Mouse (Mus musculus) cerebellum, adult 11-12 months (tissue): ENCODE results near the gene Rabgap1.

Experiments used
- DNase-seq: peaks from one replicate; pipeline ENCODE4 v3.0.0; 2022

Gene Rabgap1

GRCm38 (mm10) chr2:37516030-37516710 is 73.1 kb downstream of the Rabgap1 start, which contains the start of gene Gpr21:
Gene Gpr21 (plus strand): TSS chr2:37516332.
- peak; percentile 4 for DNase-seq

GRCm38 (mm10) chr2:37516922-37517462 is 73.9 kb downstream of the Rabgap1 start:
- DNase-seq = peak; percentile 75

GRCm38 (mm10) chr2:37518561-37519285 is 75.6 kb downstream of the Rabgap1 start:
- no peak for DNase-seq

DNA sequence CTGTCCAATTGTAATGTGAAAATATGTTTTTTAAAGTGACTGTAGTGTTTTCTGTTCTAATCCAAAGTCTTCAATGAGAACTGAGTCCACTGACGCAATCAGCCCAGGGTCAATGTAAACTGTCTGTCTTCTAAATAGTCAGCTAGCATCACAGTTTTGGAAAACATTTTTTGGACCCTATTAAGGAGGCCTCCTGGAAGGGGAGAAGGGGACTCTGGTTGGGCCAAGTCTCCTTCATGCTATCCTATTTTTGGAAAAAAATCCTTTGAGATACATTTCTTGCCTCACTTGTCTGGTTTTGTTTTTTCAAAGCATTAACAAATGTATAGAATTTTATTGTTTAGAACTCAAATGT is 76.2 kb downstream of the Rabgap1 start:
- no peak for DNase-seq

DNA sequence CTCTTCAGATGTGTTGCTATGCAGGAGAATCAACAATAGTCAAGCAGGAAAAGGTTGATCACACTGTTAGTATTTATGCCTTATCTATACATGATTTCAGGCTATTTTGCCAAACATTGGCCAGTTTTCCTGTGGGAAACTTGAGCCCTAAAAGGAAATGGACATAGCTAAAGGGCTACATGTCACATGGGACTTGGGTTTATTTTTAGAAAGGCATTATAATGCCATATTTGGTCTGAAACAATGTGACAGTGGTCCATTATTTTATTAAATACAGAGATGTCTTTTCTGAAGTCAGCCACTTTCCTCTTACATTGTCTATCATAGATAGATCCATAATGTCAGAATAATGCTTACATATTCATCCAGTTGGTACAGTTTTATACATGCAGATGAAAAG is 84.5 kb downstream of the Rabgap1 start:
- no peak for DNase-seq

DNA sequence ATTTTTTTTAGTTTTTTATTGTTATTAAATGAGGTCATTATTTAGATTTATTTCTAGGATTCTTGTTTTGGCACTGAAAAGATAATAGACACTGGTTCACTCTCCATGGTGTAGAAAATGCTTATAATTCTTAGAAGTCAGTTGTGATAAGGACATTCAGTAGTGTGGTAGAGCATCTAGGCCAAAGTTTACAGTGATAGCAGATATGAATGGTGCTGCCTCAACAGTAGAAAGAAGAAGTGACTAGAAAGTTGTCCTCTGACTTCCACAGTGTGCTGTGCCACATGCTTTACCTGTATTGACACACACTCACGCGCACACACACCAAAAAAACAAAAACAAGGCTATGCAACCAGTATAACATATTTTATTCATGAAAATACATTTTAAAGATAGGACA is 86.3 kb downstream of the Rabgap1 start:
- no peak for DNase-seq

GRCm38 (mm10) chr2:37530766-37531165 is 87.7 kb downstream of the Rabgap1 start:
- DNase-seq = no peak

DNA sequence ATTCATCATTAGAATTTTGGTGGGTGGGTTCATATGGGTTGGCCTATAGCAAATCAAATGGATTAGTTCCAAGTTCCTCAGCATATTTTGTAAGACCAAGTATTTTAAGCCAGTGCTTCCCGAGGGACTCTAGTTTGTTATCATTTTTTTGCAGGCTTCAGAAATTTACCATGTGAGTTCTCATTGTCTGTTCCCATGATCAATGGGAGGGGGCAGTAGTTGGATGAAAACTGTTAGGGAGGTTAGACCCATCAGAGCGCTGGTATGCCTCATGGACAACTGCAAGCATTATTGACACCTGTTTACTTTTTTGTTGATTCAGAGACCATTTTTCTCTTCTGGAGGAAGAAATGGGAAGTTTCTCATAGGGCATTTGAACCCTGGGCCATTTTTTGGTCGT is 88.6 kb downstream of the Rabgap1 start:
- DNase-seq = no peak

DNA sequence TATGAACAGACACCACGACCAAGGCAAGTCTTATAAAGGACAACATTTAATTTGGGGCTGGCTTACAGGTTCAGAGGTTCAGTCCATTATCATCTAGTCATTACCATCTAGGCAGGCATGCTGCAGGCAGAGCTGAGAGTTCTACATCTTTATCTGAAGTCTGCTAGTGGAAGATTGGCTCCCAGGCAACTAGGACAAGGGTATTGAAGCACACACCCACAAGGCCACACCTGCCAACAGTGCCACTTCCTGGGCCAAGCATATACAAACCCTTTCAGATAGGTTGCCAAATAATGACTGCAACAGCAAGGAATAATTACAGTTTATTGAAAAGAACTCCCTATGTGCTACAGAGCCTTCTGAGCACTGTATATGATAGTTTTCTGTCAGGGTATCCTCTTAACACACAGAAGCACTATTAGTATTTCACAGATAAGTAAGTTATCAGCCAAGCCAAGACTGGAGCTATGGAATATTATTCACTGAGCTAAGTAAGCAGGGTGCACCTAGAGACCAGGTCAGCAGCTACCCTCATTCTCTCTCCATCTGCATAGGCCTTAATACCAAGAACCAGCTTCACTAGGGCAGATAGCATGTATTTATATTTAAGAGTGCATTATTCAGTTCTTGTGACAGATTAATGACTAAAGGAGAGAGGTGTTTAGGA is 106.4 kb downstream of the Rabgap1 start:
- DNase-seq = peak; percentile 42

- no peak for DNase-seq
Observed at GRCm38 (mm10) chr2:37556366-37556765, 113.3 kb downstream of the Rabgap1 start.

- DNase-seq = no peak
Observed at GRCm38 (mm10) chr2:37565579-37565978, 122.5 kb downstream of the Rabgap1 start.

DNA sequence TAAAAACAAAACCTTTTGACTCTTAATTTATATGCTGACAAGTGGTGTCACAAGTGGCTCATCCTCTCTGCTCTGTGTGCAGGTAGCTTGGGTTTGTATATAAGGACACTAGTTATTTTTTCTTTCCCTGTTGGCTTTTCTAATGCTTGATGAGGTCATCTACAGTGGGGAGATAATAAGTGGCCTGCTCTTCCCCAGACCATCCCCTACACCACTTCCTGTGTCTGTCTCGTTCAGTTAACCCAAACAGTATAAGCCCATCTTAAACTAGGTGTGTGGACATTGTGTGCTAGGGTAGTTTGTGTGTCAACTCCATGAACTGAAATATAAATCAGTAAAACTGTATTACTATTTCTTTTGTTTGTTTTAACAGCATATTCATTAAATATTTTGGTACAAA is 123.0 kb downstream of the Rabgap1 start:
- no peak for DNase-seq

DNA sequence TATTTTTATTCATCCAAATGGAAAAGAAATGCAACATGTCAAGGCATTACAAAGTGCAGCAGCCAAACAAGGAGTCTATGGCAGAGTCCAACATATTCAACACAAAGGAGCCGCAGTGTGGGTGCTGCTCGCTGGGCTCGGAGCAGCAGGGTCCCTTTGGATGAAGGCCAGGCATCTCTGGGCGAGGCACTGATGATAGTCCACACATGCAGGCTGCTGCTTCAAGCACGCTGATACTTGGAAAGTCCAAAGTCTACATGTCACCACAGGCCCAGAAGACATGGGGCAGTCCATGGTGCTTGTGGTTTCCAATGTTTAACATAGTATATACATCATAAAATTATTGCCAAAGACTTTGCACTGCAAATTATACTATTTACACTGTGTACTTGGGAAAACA is 126.8 kb downstream of the Rabgap1 start:
- DNase-seq = no peak

GRCm38 (mm10) chr2:37570703-37571102 is 127.6 kb downstream of the Rabgap1 start:
- no peak for DNase-seq

- DNase-seq = no peak
Observed at GRCm38 (mm10) chr2:37572141-37572540, 129.1 kb downstream of the Rabgap1 start.

GRCm38 (mm10) chr2:37576661-37577060 is 133.6 kb downstream of the Rabgap1 start:
- peak; percentile 78 for DNase-seq

GRCm38 (mm10) chr2:37578185-37578584 is 135.1 kb downstream of the Rabgap1 start:
- DNase-seq = no peak

DNA sequence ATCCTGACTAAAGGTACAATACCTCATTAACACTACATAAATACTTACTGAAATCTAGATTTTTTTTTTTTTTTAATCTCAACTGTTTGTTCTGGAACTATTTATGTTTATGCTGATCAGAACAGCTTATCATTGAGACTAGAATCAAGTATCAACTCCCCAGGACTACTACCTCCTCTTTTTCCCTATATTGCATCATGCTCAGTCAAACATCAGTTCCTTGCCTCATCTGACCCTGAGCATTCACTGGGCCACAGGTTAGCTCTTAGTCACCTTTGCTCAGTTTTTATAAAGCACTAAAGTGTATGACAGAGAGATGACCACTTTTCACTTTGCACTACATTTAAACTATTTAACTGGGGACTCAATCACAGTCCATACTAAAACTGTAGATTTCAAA is 144.8 kb downstream of the Rabgap1 start:
- DNase-seq = no peak
